Mouse (Mus musculus) small intestine, adult 2 months (tissue): ENCODE data around the gene Ubxn11.

Experiments
- CTCF ChIP-seq: fragments of 200-500 bp; IDR thresholded peaks from 2 replicates; pipeline ENCODE4 v1.5.1; 2012; ENCODE audit warnings: low read depth, mild to moderate bottlenecking, control low read depth, inconsistent platforms, low read length, moderate library complexity, mixed read lengths; ENCODE audit not compliant: insufficient replicate concordance, insufficient read length; ENCODE audit errors: extremely low read depth
- POLR2A ChIP-seq: fragments of 200-500 bp; IDR thresholded peaks from 2 replicates; pipeline ENCODE4 v1.6.1; 2012; ENCODE audit warnings: low read depth, mild to moderate bottlenecking, control low read depth, inconsistent platforms, low read length, moderate library complexity

- no peak for TF ChIP-seq CTCF
- no peak for TF ChIP-seq POLR2A
Observed at GRCm38 (mm10) chr4:134155531-134155930, 53.2 kb downstream of the Ubxn11 start.
